Mouse (Mus musculus): ENCODE data around the gene Myb. TPM values are rescaled to one million over a fixed set of nuclear protein-coding genes. Genes with fewer than 3 reads are reported as not detected.

Myb gene
- 3.8 and 3.9 TPM in 2 replicates for polyA plus RNA-seq (2016; fragmentation: Nextera tagmentation; extraction: Ambion mirVana)

GRCm38 (mm10) chr10:21160537-21161358 is at the start of gene Myb:
Myb (minus strand) TSS chr10:21160984.
- Histone ChIP-seq H3K27me3 (replicated peaks) (peaks cover 31% of the 10 kb centered on the region), H3K4me3 (peak within 1 kb of the TSS; percentile 73), H3K4me2 (replicated peaks) (peak within 1 kb of the TSS; percentile 99), H3K4me1 (peaks cover 15% of the 10 kb centered on the region), H3K36me3 (no peaks in the 10 kb centered on the region), H3K27ac (no peak within 1 kb of the TSS), H3K9me3 (no peaks in the 10 kb centered on the region), H3K9ac (peak within 1 kb of the TSS; percentile 70)
- peak; percentile 90 for ATAC-seq (ENCODE audit: low FRiP score, low read depth)
- under 1% methylated on average over 86 of the region's 86 CpGs for WGBS

GRCm38 (mm10) chr10:21207378-21207777 is 46.6 kb upstream of the Myb start:
- Histone ChIP-seq H3K4me2 (replicated peaks) (no peak overlapping the region), H3K9ac (no peak overlapping the region), H3K9me3 (no peaks in the 10 kb centered on the region), H3K27ac (no peak overlapping the region), H3K4me3 (no peak overlapping the region), H3K4me1 (no peaks in the 10 kb centered on the region), H3K36me3 (no peaks in the 10 kb centered on the region), H3K27me3 (replicated peaks) (no peaks in the 10 kb centered on the region)
- 68% methylated on average over 1 of the region's 1 CpGs for WGBS
- no peak for ATAC-seq (ENCODE audit: low FRiP score, low read depth)

- no peaks in the 10 kb centered on the region for H3K27me3 ChIP-seq (replicated peaks)
- H3K9ac ChIP-seq = no peak overlapping the region
- ATAC-seq (ENCODE audit: low FRiP score, low read depth) = no peak
- no peaks in the 10 kb centered on the region for H3K36me3 ChIP-seq
- WGBS = 94% methylated on average over 2 of the region's 2 CpGs
- H3K4me1 ChIP-seq = no peaks in the 10 kb centered on the region
- no peak overlapping the region for H3K27ac ChIP-seq
- no peak overlapping the region for H3K4me3 ChIP-seq
- H3K9me3 ChIP-seq = no peaks in the 10 kb centered on the region
- H3K4me2 ChIP-seq (replicated peaks) = no peak overlapping the region
Observed at GRCm38 (mm10) chr10:21206232-21206631, 45.4 kb upstream of the Myb start.

- WGBS = 74% methylated on average over 10 of the region's 10 CpGs
- no peaks in the 10 kb centered on the region for H3K4me1 ChIP-seq
- 0 out of 2 replicates have a peak, but pooled peaks cover 3% of the 10 kb centered on the region for H3K9me3 ChIP-seq
- H3K27me3 ChIP-seq (replicated peaks) = no peaks in the 10 kb centered on the region
- H3K4me2 ChIP-seq (replicated peaks) = no peak overlapping the region
- no peak overlapping the region for H3K4me3 ChIP-seq
- ATAC-seq (ENCODE audit: low FRiP score, low read depth) = no peak
- H3K9ac ChIP-seq = no peak overlapping the region
- H3K27ac ChIP-seq = no peak overlapping the region
- H3K36me3 ChIP-seq = no peaks in the 10 kb centered on the region
Observed at GRCm38 (mm10) chr10:21204496-21205085, 43.8 kb upstream of the Myb start.

- no peaks in the 10 kb centered on the region for H3K4me1 ChIP-seq
- H3K9ac ChIP-seq = no peak overlapping the region
- 93% methylated on average over 5 of the region's 5 CpGs for WGBS
- no peak for ATAC-seq (ENCODE audit: low FRiP score, low read depth)
- H3K4me3 ChIP-seq = no peak overlapping the region
- H3K9me3 ChIP-seq = 0 out of 2 replicates have a peak, but pooled peaks cover 3% of the 10 kb centered on the region
- H3K27me3 ChIP-seq (replicated peaks) = no peaks in the 10 kb centered on the region
- no peak overlapping the region for H3K27ac ChIP-seq
- H3K36me3 ChIP-seq = no peaks in the 10 kb centered on the region
- no peak overlapping the region for H3K4me2 ChIP-seq (replicated peaks)
Observed at GRCm38 (mm10) chr10:21203886-21204285, 43.1 kb upstream of the Myb start.

GRCm38 (mm10) chr10:21203461-21203860 is 42.7 kb upstream of the Myb start:
- Histone ChIP-seq H3K36me3 (no peaks in the 10 kb centered on the region), H3K9me3 (0 out of 2 replicates have a peak, but pooled peaks cover 3% of the 10 kb centered on the region), H3K4me3 (no peak overlapping the region), H3K4me2 (replicated peaks) (no peak overlapping the region), H3K27me3 (replicated peaks) (no peaks in the 10 kb centered on the region), H3K9ac (no peak overlapping the region), H3K4me1 (no peaks in the 10 kb centered on the region), H3K27ac (no peak overlapping the region)
- WGBS = 94% methylated on average over 3 of the region's 3 CpGs
- ATAC-seq (ENCODE audit: low FRiP score, low read depth) = no peak

GRCm38 (mm10) chr10:21200761-21201160 is 40.0 kb upstream of the Myb start:
- Histone ChIP-seq H3K4me2 (replicated peaks) (no peak overlapping the region), H3K27ac (no peak overlapping the region), H3K36me3 (no peaks in the 10 kb centered on the region), H3K9me3 (0 out of 2 replicates have a peak, but pooled peaks cover 3% of the 10 kb centered on the region), H3K4me3 (no peak overlapping the region), H3K4me1 (no peaks in the 10 kb centered on the region), H3K9ac (no peak overlapping the region), H3K27me3 (replicated peaks) (no peaks in the 10 kb centered on the region)
- ATAC-seq (ENCODE audit: low FRiP score, low read depth) = no peak
- 81% methylated on average over 7 of the region's 7 CpGs for WGBS

GRCm38 (mm10) chr10:21200322-21200721 is 39.5 kb upstream of the Myb start:
- no peaks in the 10 kb centered on the region for H3K36me3 ChIP-seq
- ATAC-seq (ENCODE audit: low FRiP score, low read depth) = no peak
- H3K27me3 ChIP-seq (replicated peaks) = no peaks in the 10 kb centered on the region
- H3K4me2 ChIP-seq (replicated peaks) = no peak overlapping the region
- H3K9me3 ChIP-seq = 0 out of 2 replicates have a peak, but pooled peaks cover 3% of the 10 kb centered on the region
- no peak overlapping the region for H3K9ac ChIP-seq
- H3K4me3 ChIP-seq = no peak overlapping the region
- H3K27ac ChIP-seq = no peak overlapping the region
- H3K4me1 ChIP-seq = no peaks in the 10 kb centered on the region

- no peaks in the 10 kb centered on the region for H3K4me1 ChIP-seq
- H3K27ac ChIP-seq = no peak overlapping the region
- H3K27me3 ChIP-seq (replicated peaks) = no peaks in the 10 kb centered on the region
- no peak overlapping the region for H3K4me3 ChIP-seq
- no peaks in the 10 kb centered on the region for H3K36me3 ChIP-seq
- 0 out of 2 replicates have a peak, but pooled peaks cover 3% of the 10 kb centered on the region for H3K9me3 ChIP-seq
- no peak for ATAC-seq (ENCODE audit: low FRiP score, low read depth)
- H3K4me2 ChIP-seq (replicated peaks) = no peak overlapping the region
- WGBS = 88% methylated on average over 8 of the region's 8 CpGs
- no peak overlapping the region for H3K9ac ChIP-seq
Observed at GRCm38 (mm10) chr10:21196646-21197116, 35.9 kb upstream of the Myb start.

- no peaks in the 10 kb centered on the region for H3K4me1 ChIP-seq
- no peak overlapping the region for H3K4me3 ChIP-seq
- no peaks in the 10 kb centered on the region for H3K36me3 ChIP-seq
- no peak overlapping the region for H3K9ac ChIP-seq
- H3K27ac ChIP-seq = no peak overlapping the region
- ATAC-seq (ENCODE audit: low FRiP score, low read depth) = no peak
- no peaks in the 10 kb centered on the region for H3K27me3 ChIP-seq (replicated peaks)
- WGBS = 37% methylated on average over 8 of the region's 8 CpGs
- 0 out of 2 replicates have a peak, but pooled peaks cover 3% of the 10 kb centered on the region for H3K9me3 ChIP-seq
- no peak overlapping the region for H3K4me2 ChIP-seq (replicated peaks)
Observed at GRCm38 (mm10) chr10:21195597-21195996, 34.8 kb upstream of the Myb start.

- Histone ChIP-seq H3K9me3 (no peaks in the 10 kb centered on the region), H3K4me1 (no peaks in the 10 kb centered on the region), H3K27me3 (replicated peaks) (no peaks in the 10 kb centered on the region), H3K36me3 (no peaks in the 10 kb centered on the region), H3K4me3 (no peak overlapping the region), H3K27ac (no peak overlapping the region), H3K9ac (no peak overlapping the region), H3K4me2 (replicated peaks) (no peak overlapping the region)
- ATAC-seq (ENCODE audit: low FRiP score, low read depth) = no peak
- 70% methylated on average over 3 of the region's 3 CpGs for WGBS
Observed at GRCm38 (mm10) chr10:21193935-21194505, 33.2 kb upstream of the Myb start.
